Mouse (Mus musculus) kidney, postnatal 0 days (tissue): Measurements from ENCODE around the gene Pptc7. TPM values are rescaled to one million over a fixed set of nuclear protein-coding genes. Genes with fewer than 3 reads are reported as not detected.

ENCODE experiments used
- ATAC-seq: fragments of 200-750 bp; cut with Nextera tagmentation; replicated peaks from 2 replicates; pipeline ENCODE4 v1.8.0; 2017; ENCODE audit warnings: low read depth, moderate number of reproducible peaks, moderate TSS enrichment, moderate library complexity; ENCODE audit not compliant: low FRiP score
- DNase-seq: peaks from one replicate; pipeline ENCODE4 v3.0.0-alpha.2; 2016; ENCODE audit warnings: low spot score
- H3K27ac ChIP-seq: fragments of 300-500 bp; sonication (generic); 2 replicates; pipeline ENCODE4 v1.5.1; 2014; ENCODE audit warnings: mild to moderate bottlenecking
- H3K27me3 ChIP-seq: fragments of 300-500 bp; sonication (generic); 2 replicates; pipeline ENCODE4 v1.6.1; 2014; ENCODE audit warnings: low read length, mixed read lengths; ENCODE audit not compliant: insufficient read depth
- H3K36me3 ChIP-seq: fragments of 300-500 bp; sonication (generic); 2 replicates; pipeline ENCODE4 v1.6.1; 2014; ENCODE audit warnings: low read length, mixed read lengths; ENCODE audit not compliant: insufficient read depth
- H3K4me1 ChIP-seq: fragments of 300-500 bp; sonication (generic); replicated peaks from 2 replicates; pipeline ENCODE4 v1.6.1; 2014; ENCODE audit warnings: antibody characterized with exemption, low read length, mixed read lengths; ENCODE audit not compliant: insufficient read depth
- H3K4me2 ChIP-seq: fragments of 300-500 bp; sonication (generic); 2 replicates; pipeline ENCODE4 v1.6.1; 2014; ENCODE audit warnings: mild to moderate bottlenecking, low read length, moderate library complexity, mixed read lengths
- H3K4me3 ChIP-seq: fragments of 300-500 bp; sonication (generic); replicated peaks from 2 replicates; pipeline ENCODE4 v1.5.1; 2014; ENCODE audit warnings: low read depth, low read length
- H3K9ac ChIP-seq: fragments of 300-500 bp; sonication (generic); 2 replicates; pipeline ENCODE4 v1.6.1; 2014; ENCODE audit warnings: low read depth, low read length
- H3K9me3 ChIP-seq: fragments of 300-500 bp; sonication (generic); replicated peaks from 2 replicates; pipeline ENCODE4 v1.6.1; 2016; ENCODE audit warnings: low read length, inconsistent platforms, mixed read lengths
- CTCF ChIP-seq: IDR thresholded peaks from 2 replicates; pipeline ENCODE4 v1.5.1; 2016; ENCODE audit warnings: antibody characterized with exemption, low read depth, mild to moderate bottlenecking, moderate library complexity
- WGBS: fragments of 180-500 bp; shearing (Covaris S2); extraction: QIAGEN DNeasy Blood & Tissue Kit; methylation state at CpG from one replicate; pipeline ENCODE4 v1.1.7; 2014; 5-methylcytosine and 5-hydroxymethylcytosine counted together
- polyA plus RNA-seq: library from polyadenylated mRNA; unstranded; fragments of >200 nt; fragmentation: Nextera tagmentation; extraction: Ambion mirVana; gene quantifications from 2 replicates; pipeline ENCODE4 v1.2.1, GENCODE M21; 2015

Pptc7 gene
- polyA plus RNA-seq, 1 experiment from 2014 or later = 12.1 TPM

DNA sequence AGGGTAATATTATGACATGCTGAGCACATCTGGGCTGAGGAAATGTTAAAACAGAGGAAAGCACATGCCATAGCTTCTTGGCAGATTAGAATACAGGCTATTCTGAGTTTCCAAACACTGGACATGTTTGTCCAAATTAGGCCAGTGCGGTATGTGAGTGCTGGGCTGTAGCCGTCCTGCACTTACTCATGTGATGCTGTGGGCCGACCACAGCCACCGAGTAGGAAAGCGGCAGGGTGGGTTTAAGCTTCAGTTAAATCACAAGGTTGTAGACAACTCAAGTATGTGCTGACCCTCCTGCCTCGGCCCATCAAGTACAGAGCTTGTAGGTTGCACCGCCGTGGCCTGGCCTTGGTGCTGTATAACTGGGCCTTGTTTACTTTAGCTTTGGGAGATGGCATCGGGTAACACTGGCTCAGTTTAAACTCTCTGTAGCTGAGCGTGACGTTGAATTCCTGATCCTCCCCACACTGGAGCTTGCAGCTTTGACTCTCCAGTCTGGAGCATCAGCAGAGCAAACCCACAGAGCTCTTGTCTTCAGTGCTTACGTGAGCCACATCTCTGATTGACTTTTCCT is 36.1 kb downstream of the Pptc7 start:
- 40% methylated on average over 12 of the region's 12 CpGs for WGBS
- peaks cover 37% of the 10 kb centered on the region; the same call in 1 of the 2 replicates for H3K36me3 ChIP-seq
- H3K27ac ChIP-seq = peak overlapping the region; percentile 60; the same call in 1 of the 2 replicates
- H3K9ac ChIP-seq = 0 out of 2 replicates have a peak overlapping the region, but pooled peaks have one; percentile 5
- no peak overlapping the region for H3K4me3 ChIP-seq
- ATAC-seq (no peak), DNase-seq (peak; percentile 46)
- TF ChIP-seq CTCF = no peak
- no peak overlapping the region for H3K4me2 ChIP-seq
- H3K4me1 ChIP-seq = peaks cover 5% of the 10 kb centered on the region; the same call in 1 of the 2 replicates
- no peaks in the 10 kb centered on the region for H3K27me3 ChIP-seq
- H3K9me3 ChIP-seq = no peaks in the 10 kb centered on the region

DNA sequence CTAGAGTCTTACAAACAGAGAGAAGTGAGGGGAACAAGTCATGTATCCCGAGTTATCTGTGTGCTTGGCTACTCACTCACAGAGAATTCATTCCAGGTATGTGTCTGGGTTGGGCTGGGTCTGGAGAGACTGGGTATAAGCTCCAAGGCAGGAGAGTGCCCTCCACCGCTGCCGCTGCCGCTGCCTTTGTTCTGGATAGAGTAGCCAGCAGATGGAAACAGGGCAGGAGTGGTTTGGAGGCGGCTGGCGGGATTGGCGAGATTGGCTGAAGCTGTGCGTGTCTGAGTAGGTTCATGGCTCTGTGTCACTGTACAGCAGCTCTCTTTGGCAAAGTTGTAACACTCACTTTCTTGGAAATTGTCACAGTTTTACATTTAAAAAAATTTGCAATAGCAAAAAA is 39.4 kb downstream of the Pptc7 start:
- Histone ChIP-seq H3K36me3 (peaks cover 34% of the 10 kb centered on the region; the same call in 1 of the 2 replicates), H3K27ac (no peak overlapping the region), H3K4me3 (no peak overlapping the region), H3K27me3 (no peaks in the 10 kb centered on the region), H3K9me3 (no peaks in the 10 kb centered on the region), H3K4me1 (no peaks in the 10 kb centered on the region), H3K4me2 (no peak overlapping the region), H3K9ac (no peak overlapping the region)
- DNase-seq (no peak), ATAC-seq (no peak)
- TF ChIP-seq CTCF = no peak
- 72% methylated on average over 8 of the region's 8 CpGs for WGBS

DNA sequence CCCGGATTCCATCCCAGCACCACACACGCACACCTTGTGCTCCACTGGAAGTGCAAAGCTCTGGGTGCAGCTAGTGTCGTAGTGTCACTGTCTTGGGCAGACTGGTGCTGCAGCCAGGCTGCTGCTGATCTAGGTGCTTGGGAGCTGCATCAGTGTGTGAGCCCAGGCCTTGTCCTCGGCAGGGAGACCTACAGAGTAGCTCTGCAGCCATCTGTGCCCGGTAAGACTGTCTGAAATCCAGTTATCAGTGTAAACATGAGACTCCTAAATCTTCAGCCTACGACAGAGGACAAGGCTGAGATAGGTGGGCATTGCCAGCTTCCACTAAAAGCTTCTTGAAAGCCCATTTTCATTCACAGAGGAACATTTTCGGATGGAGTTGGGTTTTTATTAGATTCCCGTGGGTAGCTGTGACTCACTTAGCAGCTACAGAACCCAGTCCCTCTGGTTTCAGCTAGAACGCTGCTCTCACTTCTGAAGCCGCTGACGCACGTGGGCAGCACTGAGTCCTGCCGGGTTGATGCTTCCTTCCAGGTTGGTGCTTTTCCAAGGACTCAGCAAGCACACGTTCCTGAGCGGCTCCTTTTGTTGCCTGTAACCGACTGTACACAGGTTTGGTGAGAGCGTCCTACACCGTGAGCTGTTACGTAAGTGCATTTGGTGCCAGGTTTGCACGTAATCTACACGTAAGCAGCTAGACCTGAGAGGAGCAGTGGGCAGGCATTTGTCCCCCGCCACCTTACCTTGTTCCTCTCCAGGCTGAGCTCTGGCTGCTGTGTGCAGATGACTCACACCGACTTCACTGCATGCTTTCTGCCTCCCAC is 40.7 kb downstream of the Pptc7 start:
- DNase-seq (no peak), ATAC-seq (no peak)
- no peak overlapping the region for H3K4me2 ChIP-seq
- no peaks in the 10 kb centered on the region for H3K27me3 ChIP-seq
- H3K27ac ChIP-seq = no peak overlapping the region
- WGBS = 86% methylated on average over 23 of the region's 23 CpGs
- H3K4me3 ChIP-seq = no peak overlapping the region
- H3K4me1 ChIP-seq = no peaks in the 10 kb centered on the region
- no peak for TF ChIP-seq CTCF
- no peak overlapping the region for H3K9ac ChIP-seq
- H3K9me3 ChIP-seq = no peaks in the 10 kb centered on the region
- peaks cover 34% of the 10 kb centered on the region; the same call in 1 of the 2 replicates for H3K36me3 ChIP-seq

DNA sequence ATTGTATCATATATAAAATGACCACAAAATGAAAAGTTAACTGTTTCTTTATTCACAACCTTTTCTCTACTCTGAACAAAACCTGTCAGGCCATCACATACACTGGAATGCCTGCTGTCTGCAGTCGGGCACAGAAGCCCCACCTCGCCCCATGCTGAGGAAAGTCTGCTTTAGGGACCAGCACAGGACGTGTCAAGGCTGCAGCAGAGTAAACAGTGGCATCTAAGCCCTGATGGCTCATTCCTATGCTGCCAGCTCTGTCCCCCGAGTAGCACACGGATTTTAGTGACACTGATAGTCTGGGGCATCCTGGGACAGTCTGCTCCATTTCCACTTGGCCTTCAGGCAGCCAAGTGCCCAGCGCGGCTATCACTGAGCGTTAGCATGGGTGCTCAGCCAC is 41.3 kb downstream of the Pptc7 start:
- Histone ChIP-seq H3K4me3 (no peak overlapping the region), H3K36me3 (peaks cover 29% of the 10 kb centered on the region; the same call in 1 of the 2 replicates), H3K4me2 (no peak overlapping the region), H3K9ac (no peak overlapping the region), H3K27ac (no peak overlapping the region), H3K4me1 (no peaks in the 10 kb centered on the region), H3K27me3 (no peaks in the 10 kb centered on the region), H3K9me3 (no peaks in the 10 kb centered on the region)
- DNase-seq = no peak
- 89% methylated on average over 8 of the region's 8 CpGs for WGBS
- no peak for TF ChIP-seq CTCF
- ATAC-seq = no peak

DNA sequence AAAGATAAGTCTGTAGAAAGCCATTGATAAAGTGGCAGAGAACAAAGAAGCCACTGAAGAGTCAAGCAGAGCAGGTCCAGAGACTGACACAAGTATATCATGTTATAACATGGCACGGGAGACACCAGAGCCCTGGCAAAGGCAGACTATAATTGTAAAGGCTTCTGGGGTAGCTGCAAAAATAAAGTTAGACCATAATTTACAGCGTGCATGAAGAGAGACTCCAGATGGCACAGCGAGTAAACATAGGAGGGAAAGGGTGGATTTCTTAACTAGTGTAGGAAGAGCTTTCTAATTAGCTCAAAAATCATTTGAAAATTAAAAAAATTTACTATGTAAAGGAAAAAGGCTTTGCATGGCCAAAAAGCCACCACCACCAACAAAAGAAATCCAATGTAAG is 43.1 kb downstream of the Pptc7 start:
- DNase-seq (no peak), ATAC-seq (no peak)
- Histone ChIP-seq H3K4me2 (no peak overlapping the region), H3K9me3 (no peaks in the 10 kb centered on the region), H3K27me3 (no peaks in the 10 kb centered on the region), H3K27ac (no peak overlapping the region), H3K4me3 (no peak overlapping the region), H3K36me3 (peaks cover 16% of the 10 kb centered on the region; the same call in 1 of the 2 replicates), H3K9ac (no peak overlapping the region), H3K4me1 (no peaks in the 10 kb centered on the region)
- whole genome bisulfite sequencing = 75% methylated on average over 3 of the region's 3 CpGs
- TF ChIP-seq CTCF = no peak

DNA sequence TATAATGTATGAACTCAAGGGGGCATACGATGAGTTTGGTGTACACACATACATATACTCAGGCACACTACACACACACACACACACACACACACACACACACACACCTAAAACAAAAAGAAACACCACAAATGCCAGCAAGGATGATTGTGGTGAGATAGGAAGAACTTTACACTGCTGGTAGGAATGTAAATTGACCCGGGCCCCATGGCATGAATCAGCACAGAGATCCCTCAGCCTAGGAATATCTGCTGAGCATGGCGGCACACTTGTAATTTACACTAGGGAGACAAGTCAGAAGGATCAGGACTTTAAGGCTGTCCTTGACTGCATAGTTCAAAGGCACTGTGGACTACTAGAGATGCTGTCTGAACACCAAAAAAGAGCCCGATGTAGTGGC is 46.1 kb downstream of the Pptc7 start:
- no peak for DNase-seq
- no peak for ATAC-seq
- 84% methylated on average over 4 of the region's 4 CpGs for WGBS
- Histone ChIP-seq H3K4me1 (no peaks in the 10 kb centered on the region), H3K27ac (no peak overlapping the region), H3K4me2 (no peak overlapping the region), H3K4me3 (no peak overlapping the region), H3K27me3 (no peaks in the 10 kb centered on the region), H3K9ac (no peak overlapping the region), H3K36me3 (0 out of 2 replicates have a peak, but pooled peaks cover 9% of the 10 kb centered on the region), H3K9me3 (no peaks in the 10 kb centered on the region)
- TF ChIP-seq CTCF = no peak
